Mouse (Mus musculus) MEL (cell line): ENCODE measurements around the gene Lpo. TPM values are rescaled to one million over a fixed set of nuclear protein-coding genes. Genes with fewer than 3 reads are reported as not detected.
A peak's percentile ranks its signal among the peaks of the same experiment; 100 is the strongest.

ENCODE experiments used
- DNase-seq: peaks from one replicate; pipeline ENCODE4 v3.0.0; 2011; ENCODE audit warnings: low read depth, low spot score
- H3K27ac ChIP-seq: 2 replicates; pipeline ENCODE4 v1.5.1; 2012; ENCODE audit warnings: low read depth, mild to moderate bottlenecking, control low read depth, low read length, moderate library complexity; ENCODE audit not compliant: control insufficient read depth
- H3K27me3 ChIP-seq, 2 experiments: fragments of 150-350 bp in 1 of 2; sonication (generic) in 1 of 2; 2 replicates each; pipeline ENCODE4 v1.6.1; 2012; ENCODE audit warnings: low read length in 2 of 2, mild to moderate bottlenecking in 2 of 2, improper control_type of control experiment in 1 of 2, moderate library complexity in 1 of 2; ENCODE audit not compliant: insufficient read depth in 2 of 2, control insufficient read depth in 1 of 2
- H3K36me3 ChIP-seq, 2 experiments: 2 replicates each; pipeline ENCODE4 v1.6.1; 2012 to 2014; ENCODE audit warnings: low read length in 2 of 2, improper control_type of control experiment in 1 of 2, inconsistent platforms in 1 of 2, mild to moderate bottlenecking in 1 of 2; ENCODE audit not compliant: insufficient read depth in 2 of 2, control insufficient read depth in 1 of 2
- H3K4me1 ChIP-seq, 2 experiments: fragments of 150-350 bp in 1 of 2; sonication (generic) in 1 of 2; 2 replicates each; pipeline ENCODE4 v1.6.1; 2012; ENCODE audit warnings: low read length in 2 of 2, improper control_type of control experiment in 1 of 2, mild to moderate bottlenecking in 1 of 2; ENCODE audit not compliant: insufficient read depth in 2 of 2, control insufficient read depth in 1 of 2
- H3K4me3 ChIP-seq, 2 experiments: fragments of 150-350 bp in 1 of 2; sonication (generic) in 1 of 2; 2 replicates each; pipeline ENCODE4 v1.5.1; 2012; ENCODE audit warnings: low read depth in 2 of 2, low read length in 2 of 2, mild to moderate bottlenecking in 2 of 2, moderate library complexity in 2 of 2, control low read depth in 1 of 2, improper control_type of control experiment in 1 of 2; ENCODE audit not compliant: control insufficient read depth in 1 of 2, insufficient read depth in 1 of 2
- H3K79me2 ChIP-seq: 2 replicates; pipeline ENCODE4 v1.6.1; 2012; ENCODE audit warnings: mild to moderate bottlenecking, low read length, moderate library complexity; ENCODE audit not compliant: control insufficient read depth, poor library complexity, insufficient read depth
- H3K9ac ChIP-seq: 2 replicates; pipeline ENCODE4 v1.6.1; 2012; ENCODE audit warnings: low read depth, mild to moderate bottlenecking, control low read depth, low read length, moderate library complexity; ENCODE audit not compliant: control insufficient read depth, poor library complexity, severe bottlenecking
- H3K9me3 ChIP-seq: fragments of 150-350 bp; sonication (generic); replicated peaks from 2 replicates; pipeline ENCODE4 v1.6.1; 2012; ENCODE audit warnings: mild to moderate bottlenecking, low read length, improper control_type of control experiment, moderate library complexity; ENCODE audit not compliant: insufficient read depth
- ETS1 ChIP-seq: IDR thresholded peaks from 2 replicates; pipeline ENCODE4 v1.6.1; 2012; ENCODE audit warnings: low read depth, mild to moderate bottlenecking, inconsistent platforms, low read length, improper control_type of control experiment, moderate library complexity
- GABPA ChIP-seq: IDR thresholded peaks from 2 replicates; pipeline ENCODE4 v1.6.1; 2012; ENCODE audit warnings: low read depth, mild to moderate bottlenecking, inconsistent platforms, low read length, improper control_type of control experiment, moderate library complexity
- KAT2A ChIP-seq: conservative IDR thresholded peaks from 2 replicates; pipeline ENCODE4 v1.6.1; 2012; ENCODE audit warnings: low read depth, low read length, improper control_type of control experiment, inconsistent platforms
- MYC ChIP-seq: IDR thresholded peaks from 2 replicates; pipeline ENCODE4 v1.6.1; 2011; ENCODE audit warnings: low read depth, mild to moderate bottlenecking, low read length, improper control_type of control experiment, moderate library complexity
- POLR2A ChIP-seq, 2 experiments: IDR thresholded peaks; 2 replicates each; pipeline ENCODE4 v1.6.1; 2011 to 2012; ENCODE audit warnings: low read length in 2 of 2, mild to moderate bottlenecking in 2 of 2, control low read depth in 1 of 2, improper control_type of control experiment in 1 of 2, low read depth in 1 of 2, moderate library complexity in 1 of 2; ENCODE audit not compliant: control insufficient read depth in 1 of 2, insufficient read depth in 1 of 2, poor library complexity in 1 of 2
- POLR2AphosphoS2 ChIP-seq: IDR thresholded peaks from 2 replicates; pipeline ENCODE4 v1.6.1; 2011; ENCODE audit warnings: low read length, improper control_type of control experiment
- POLR2AphosphoS5 ChIP-seq: IDR thresholded peaks from 2 replicates; pipeline ENCODE4 v1.6.1; 2012; ENCODE audit warnings: low read depth, borderline replicate concordance, mild to moderate bottlenecking, inconsistent platforms, low read length, moderate library complexity, mixed read lengths
- USF1 ChIP-seq: IDR thresholded peaks from 2 replicates; pipeline ENCODE4 v1.6.1; 2014; ENCODE audit warnings: low read depth, mild to moderate bottlenecking, inconsistent platforms, low read length, improper control_type of control experiment, moderate library complexity
- USF2 ChIP-seq, 2 experiments: IDR thresholded peaks; 2 replicates each; pipeline ENCODE4 v1.6.1; 2011 to 2012; ENCODE audit warnings: improper control_type of control experiment in 2 of 2, low read length in 2 of 2, borderline replicate concordance in 1 of 2, inconsistent platforms in 1 of 2, low read depth in 1 of 2, mild to moderate bottlenecking in 1 of 2; ENCODE audit not compliant: insufficient read depth in 1 of 2
- ZKSCAN1 ChIP-seq: IDR thresholded peaks from 2 replicates; pipeline ENCODE4 v1.6.1; 2012; ENCODE audit warnings: low read depth, mild to moderate bottlenecking, inconsistent platforms, low read length, improper control_type of control experiment, moderate library complexity
- ZMIZ1 ChIP-seq: IDR thresholded peaks from 2 replicates; pipeline ENCODE4 v1.6.1; 2012; ENCODE audit warnings: low read depth, mild to moderate bottlenecking, inconsistent platforms, low read length, improper control_type of control experiment, moderate library complexity
- polyA plus RNA-seq, 2 experiments: library from polyadenylated mRNA; stranded (reverse) in 1 of 2; unstranded in 1 of 2; fragments of >175 nt in 1 of 2; fragments of >200 nt in 1 of 2; gene quantifications; 2 replicates each; pipeline versions ENCODE4 v1.2.1 to v1.2.4; 2012; ENCODE audit warnings: low replicate concordance in 2 of 2, low read depth in 1 of 2; ENCODE audit not compliant: insufficient read length in 2 of 2, insufficient read depth in 1 of 2, missing spikeins in 1 of 2
- total RNA-seq: library from RNA; depleted of rRNA; stranded (reverse); fragments of 300-350 nt; gene quantifications from 2 replicates; pipeline ENCODE4 v1.2.3, GENCODE M21; 2012

Gene Lpo
- total and polyA plus RNA-seq, 3 experiments, result not detected

- H3K9me3 ChIP-seq, result no peaks in the 10 kb centered on the region
- no peaks in the 10 kb centered on the region; a peak in 1 of 4 replicates for H3K4me1 ChIP-seq
- no peak overlapping the region for H3K9ac ChIP-seq
- H3K27me3 ChIP-seq, result no peaks in the 10 kb centered on the region
- no peak overlapping the region for H3K27ac ChIP-seq
- peaks cover 3% of the 10 kb centered on the region for H3K79me2 ChIP-seq
- no peaks in the 10 kb centered on the region for H3K36me3 ChIP-seq
- H3K4me3 ChIP-seq, result no peak overlapping the region
- TF ChIP-seq USF1 (no peak), KAT2A (no peak), ETS1 (no peak), MYC (no peak), USF2 (IDR thresholded peaks at IDR 0.05; ENCODE audit: borderline replicate concordance in 1 of 2, insufficient read depth in 1 of 2, low read depth in 1 of 2, low read length in 2 of 2) (no peak), ZKSCAN1 (no peak), ZMIZ1 (no peak), POLR2AphosphoS2 (no peak)
- DNase-seq, result peak; percentile 42
These were observed 65.2 kb downstream of the Lpo start for GRCm38 (mm10) chr11:87762702-87763385.

- H3K79me2 ChIP-seq, result peaks cover 9% of the 10 kb centered on the region
- H3K27me3 ChIP-seq, result no peaks in the 10 kb centered on the region
- TF ChIP-seq GABPA (no peak), POLR2AphosphoS5 (peak; percentile 91; the same call in 1 of the 2 replicates)
- H3K4me3 ChIP-seq, result no peak overlapping the region
- no peak overlapping the region for H3K9ac ChIP-seq
- no peaks in the 10 kb centered on the region for H3K9me3 ChIP-seq
- no peaks in the 10 kb centered on the region; a peak in 1 of 4 replicates for H3K36me3 ChIP-seq
- DNase-seq, result peak; percentile 61
- no peaks in the 10 kb centered on the region; a peak in 1 of 4 replicates for H3K4me1 ChIP-seq
- no peak overlapping the region for H3K27ac ChIP-seq
These were observed 66.0 kb downstream of the Lpo start for GRCm38 (mm10) chr11:87761806-87762701.

- Histone ChIP-seq H3K79me2 (peaks cover 17% of the 10 kb centered on the region), H3K9me3 (no peaks in the 10 kb centered on the region), H3K9ac (no peak overlapping the region), H3K36me3 (peaks cover 0 to 2% of the 10 kb centered on the region in 2 experiments; a peak in 1 of 4 replicates), H3K27ac (no peak overlapping the region), H3K4me1 (no peaks in the 10 kb centered on the region; a peak in 1 of 4 replicates), H3K27me3 (no peaks in the 10 kb centered on the region), H3K4me3 (no peak overlapping the region)
- TF ChIP-seq ZMIZ1 (no peak), POLR2A (IDR thresholded peaks at IDR 0.05; ENCODE audit: control insufficient read depth in 1 of 2, insufficient read depth in 1 of 2, low read depth in 1 of 2, low read length in 2 of 2, poor library complexity in 1 of 2) (peak in 1 of 2 experiments; percentile 36; a peak in 1 of 4 replicates)
- DNase-seq, result peak; percentile 72
These were observed 66.8 kb downstream of the Lpo start for GRCm38 (mm10) chr11:87761181-87761721.
